Mouse (Mus musculus) liver, embryonic 15.5 days (tissue): ENCODE data around the gene Krtap13. TPM values are rescaled to one million over a fixed set of nuclear protein-coding genes. Genes with fewer than 3 reads are reported as not detected.
"Not testable (repeated sequence)": the region's sequence is repeated elsewhere in the genome, so short reads cannot be mapped to it uniquely, and the experiment has no call there.

Experiments used
- ATAC-seq: fragments of 200-750 bp; cut with Nextera tagmentation; 2 replicates; pipeline ENCODE4 v1.8.0; 2017; ENCODE audit warnings: moderate number of reproducible peaks, mild to moderate bottlenecking, moderate library complexity; ENCODE audit not compliant: insufficient read depth
- H3K27ac ChIP-seq: fragments of 300-500 bp; sonication (generic); replicated peaks from 2 replicates; pipeline ENCODE4 v1.5.1; 2015; ENCODE audit warnings: mild to moderate bottlenecking, inconsistent platforms
- H3K27me3 ChIP-seq: fragments of 300-500 bp; sonication (generic); 2 replicates; pipeline ENCODE4 v1.6.1; 2015; ENCODE audit warnings: mild to moderate bottlenecking, inconsistent platforms
- H3K36me3 ChIP-seq: fragments of 300-500 bp; sonication (generic); replicated peaks from 2 replicates; pipeline ENCODE4 v1.6.1; 2015; ENCODE audit warnings: moderate library complexity, mild to moderate bottlenecking, inconsistent platforms
- H3K4me1 ChIP-seq: fragments of 300-500 bp; sonication (generic); replicated peaks from 2 replicates; pipeline ENCODE4 v1.6.1; 2015; ENCODE audit warnings: inconsistent platforms
- H3K4me2 ChIP-seq: fragments of 300-500 bp; sonication (generic); 2 replicates; pipeline ENCODE4 v1.6.1; 2015; ENCODE audit warnings: moderate library complexity, mild to moderate bottlenecking, inconsistent platforms
- H3K4me3 ChIP-seq: fragments of 300-500 bp; sonication (generic); replicated peaks from 2 replicates; pipeline ENCODE4 v1.5.1; 2015; ENCODE audit warnings: mild to moderate bottlenecking, inconsistent platforms
- H3K9ac ChIP-seq: fragments of 300-500 bp; sonication (generic); 2 replicates; pipeline ENCODE4 v1.6.1; 2015; ENCODE audit warnings: moderate library complexity, mild to moderate bottlenecking, inconsistent platforms
- H3K9me3 ChIP-seq: fragments of 300-500 bp; sonication (generic); replicated peaks from 2 replicates; pipeline ENCODE4 v1.6.1; 2016; ENCODE audit warnings: inconsistent platforms
- WGBS: fragments of 180-500 bp; shearing (Covaris S2); methylation state at CpG from one replicate; pipeline ENCODE4 v1.1.7; 2015; ENCODE audit warnings: mixed read lengths; ENCODE audit not compliant: insufficient replicate concordance; 5-methylcytosine and 5-hydroxymethylcytosine counted together
- polyA plus RNA-seq: library from polyadenylated mRNA; unstranded; fragments of >200 nt; fragmentation: Nextera tagmentation; extraction: Ambion mirVana; gene quantifications from 2 replicates; pipeline ENCODE4 v1.2.1, GENCODE M21; 2015

The Krtap13 gene
- 0.31 TPM in 1 of 2 replicates, not detected in the other for polyA plus RNA-seq

DNA sequence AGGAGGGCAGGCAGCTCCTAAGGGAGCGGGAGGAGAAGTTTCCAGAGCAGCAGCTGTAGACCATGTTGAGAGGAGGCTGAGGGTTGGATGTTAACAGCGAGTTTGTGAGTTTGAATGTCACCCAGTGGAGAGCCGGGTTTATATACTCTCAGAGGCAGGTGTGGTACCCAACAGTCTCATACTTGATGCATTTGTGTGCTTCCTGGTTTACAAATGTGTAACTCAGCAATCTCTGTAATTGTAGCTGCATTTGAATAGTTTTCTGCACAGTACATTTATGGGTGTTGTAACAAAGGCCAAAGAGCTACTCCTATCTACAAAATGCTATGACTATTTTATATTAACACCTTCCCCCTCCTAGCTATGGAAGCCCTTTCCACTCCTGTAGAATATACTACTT, at the start of gene Krtap13:
Gene Krtap13 (minus strand): TSS at position 101 of the 400 bp plus-strand sequence.
- not testable (repeated sequence) for H3K4me1 ChIP-seq, H3K4me2 ChIP-seq, H3K9ac ChIP-seq, H3K9me3 ChIP-seq, H3K27me3 ChIP-seq, ATAC-seq, H3K4me3 ChIP-seq, H3K27ac ChIP-seq, H3K36me3 ChIP-seq
- 62% methylated on average over 3 of the region's 3 CpGs for WGBS

- no peak for ATAC-seq
- WGBS = 55% methylated on average over 2 of the region's 2 CpGs
- no peaks in the 10 kb centered on the region for H3K9me3 ChIP-seq
- no peak overlapping the region for H3K4me3 ChIP-seq
- no peaks in the 10 kb centered on the region for H3K27me3 ChIP-seq
- no peaks in the 10 kb centered on the region for H3K4me1 ChIP-seq
- H3K4me2 ChIP-seq = no peak overlapping the region
- no peak overlapping the region for H3K27ac ChIP-seq
- no peak overlapping the region for H3K9ac ChIP-seq
- no peaks in the 10 kb centered on the region for H3K36me3 ChIP-seq
Measured at GRCm38 (mm10) chr16:88786786-88787185, 35.4 kb upstream of the Krtap13 start.

DNA sequence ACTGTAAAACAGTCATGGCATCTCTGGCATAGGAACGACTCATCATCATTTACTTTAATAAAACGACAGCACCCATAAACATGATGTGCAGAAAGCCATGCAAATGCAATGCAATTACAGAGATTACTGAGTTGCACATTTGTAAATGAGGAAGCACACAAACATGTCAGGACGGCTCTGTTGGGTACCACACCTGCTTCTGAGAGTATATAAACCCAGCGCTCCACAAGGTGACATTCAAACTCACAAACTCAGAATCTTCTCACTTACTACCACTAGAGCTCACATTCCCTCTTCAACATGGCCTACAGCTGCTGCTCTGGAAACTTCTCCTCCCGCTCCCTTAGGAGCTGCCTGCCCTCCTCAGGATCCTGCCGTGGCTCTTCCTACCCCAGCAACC, 26.2 kb upstream of the Krtap13 start, which contains the start of gene Gm5965:
Gene Gm5965 (plus strand): TSS at position 301 of the 400 bp plus-strand sequence.
- Histone ChIP-seq H3K4me3 (no peak within 1 kb of the TSS), H3K36me3 (no peaks in the 10 kb centered on the region), H3K9me3 (no peaks in the 10 kb centered on the region), H3K4me2 (no peak within 1 kb of the TSS), H3K27ac (no peak within 1 kb of the TSS), H3K27me3 (no peaks in the 10 kb centered on the region), H3K4me1 (no peaks in the 10 kb centered on the region), H3K9ac (no peak within 1 kb of the TSS)
- no peak for ATAC-seq
- WGBS = 62% methylated on average over 6 of the region's 6 CpGs

GRCm38 (mm10) chr16:88774106-88774505, 22.7 kb upstream of the Krtap13 start, which contains the start of gene 2310057N15Rik:
TSS of gene 2310057N15Rik (minus strand) at chr16:88774206.
- H3K4me3 ChIP-seq = no peak within 1 kb of the TSS
- WGBS = 47% methylated on average over 2 of the region's 2 CpGs
- no peak within 1 kb of the TSS for H3K27ac ChIP-seq
- no peaks in the 10 kb centered on the region for H3K4me1 ChIP-seq
- no peak within 1 kb of the TSS for H3K9ac ChIP-seq
- ATAC-seq = no peak
- no peak within 1 kb of the TSS for H3K4me2 ChIP-seq
- no peaks in the 10 kb centered on the region for H3K36me3 ChIP-seq
- H3K9me3 ChIP-seq = no peaks in the 10 kb centered on the region
- no peaks in the 10 kb centered on the region for H3K27me3 ChIP-seq

- not testable (repeated sequence) for ATAC-seq, H3K4me1 ChIP-seq, H3K9me3 ChIP-seq, H3K27ac ChIP-seq, H3K36me3 ChIP-seq, H3K4me2 ChIP-seq, H3K27me3 ChIP-seq, H3K9ac ChIP-seq, H3K4me3 ChIP-seq
- WGBS = 68% methylated on average over 3 of the region's 3 CpGs
Measured at GRCm38 (mm10) chr16:88758547-88758946, 7.1 kb upstream of the Krtap13 start, which contains the start of gene 2310034C09Rik. TSS of gene 2310034C09Rik (plus strand) at chr16:88758847.

DNA sequence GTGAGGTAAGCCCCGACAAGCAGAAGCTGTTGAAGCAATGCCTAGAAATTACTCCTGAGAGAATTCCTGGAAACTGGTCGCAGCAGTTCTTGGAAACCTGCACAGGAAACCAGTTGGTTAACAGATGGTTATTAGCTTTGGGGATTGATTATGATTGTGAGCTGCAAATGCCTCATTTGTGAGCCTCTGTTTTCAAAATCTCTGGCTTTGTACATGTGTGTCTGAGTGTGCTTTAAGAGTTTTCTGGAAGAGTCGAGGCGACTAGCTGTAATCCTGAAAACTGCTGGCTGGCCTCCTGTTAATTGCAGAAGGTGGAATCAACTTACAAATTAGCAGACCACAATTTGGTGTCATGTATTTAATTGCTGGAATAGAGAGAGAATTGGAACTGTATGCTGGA, 3.5 kb downstream of the Krtap13 start:
- ATAC-seq = no peak
- no peaks in the 10 kb centered on the region for H3K27me3 ChIP-seq

DNA sequence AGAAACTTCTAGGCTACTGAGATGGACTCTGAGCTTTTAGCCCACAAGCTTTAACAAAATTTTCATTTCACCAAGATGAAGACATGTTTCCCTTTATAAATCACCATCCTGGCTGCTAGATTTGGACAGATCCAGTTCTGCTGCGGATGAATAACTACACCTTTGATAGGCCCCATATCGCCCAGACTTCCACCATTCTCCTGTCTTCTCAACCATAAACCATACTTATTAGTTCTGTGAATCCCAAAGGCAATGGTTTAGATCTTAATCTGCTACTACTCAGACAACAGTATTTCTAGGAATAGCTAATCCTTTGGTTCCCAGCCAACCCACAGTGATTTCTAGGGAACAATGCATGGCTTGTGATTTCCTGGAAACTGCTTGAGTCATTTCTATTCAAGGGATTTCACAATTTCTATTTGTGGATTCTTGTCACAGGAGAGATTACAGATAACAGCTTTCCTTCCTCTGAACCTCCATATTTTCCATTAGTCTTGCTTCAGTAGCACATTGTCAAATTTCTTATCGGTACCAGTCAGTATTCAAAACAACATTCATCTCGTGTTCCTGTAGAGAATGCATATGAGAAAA, 6.6 kb downstream of the Krtap13 start:
- no peaks in the 10 kb centered on the region for H3K4me1 ChIP-seq
- no peak overlapping the region for H3K9ac ChIP-seq
- no peak for ATAC-seq
- H3K4me2 ChIP-seq = no peak overlapping the region
- no peak overlapping the region for H3K27ac ChIP-seq
- H3K36me3 ChIP-seq = no peaks in the 10 kb centered on the region
- no peaks in the 10 kb centered on the region for H3K9me3 ChIP-seq
- H3K4me3 ChIP-seq = no peak overlapping the region
- 51% methylated on average over 4 of the region's 4 CpGs for WGBS
- no peaks in the 10 kb centered on the region for H3K27me3 ChIP-seq

More for the DNA sequence above, 3.5 kb downstream of the Krtap13 start:
- H3K9me3 ChIP-seq = no peaks in the 10 kb centered on the region
- no peaks in the 10 kb centered on the region for H3K36me3 ChIP-seq
- H3K4me1 ChIP-seq = no peaks in the 10 kb centered on the region
- 51% methylated on average over 4 of the region's 4 CpGs for WGBS
- no peak overlapping the region for H3K4me2 ChIP-seq
- H3K4me3 ChIP-seq = no peak overlapping the region
- H3K27ac ChIP-seq = no peak overlapping the region
- no peak overlapping the region for H3K9ac ChIP-seq

DNA sequence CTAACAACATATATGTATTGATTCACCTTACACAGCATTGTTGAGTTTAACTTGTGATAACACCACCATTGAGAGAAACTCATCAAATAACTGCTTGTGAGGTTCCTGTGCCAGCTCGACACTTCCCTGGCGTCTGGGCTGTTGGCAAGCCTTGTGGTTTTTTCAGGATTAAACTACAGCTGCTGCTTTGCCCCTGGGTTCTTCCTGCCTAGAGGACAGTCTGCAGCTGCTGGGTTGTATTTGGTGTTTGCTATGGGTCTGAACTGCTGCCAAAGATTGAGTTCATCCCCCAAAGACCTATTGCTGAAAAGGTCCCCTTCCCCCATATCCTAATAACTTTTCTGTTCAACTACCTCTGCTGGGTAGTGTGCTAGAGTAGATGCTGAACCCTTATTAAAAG, 16.0 kb downstream of the Krtap13 start:
- no peaks in the 10 kb centered on the region for H3K9me3 ChIP-seq
- H3K4me3 ChIP-seq = no peak overlapping the region
- no peaks in the 10 kb centered on the region for H3K4me1 ChIP-seq
- no peaks in the 10 kb centered on the region for H3K36me3 ChIP-seq
- no peak overlapping the region for H3K9ac ChIP-seq
- no peak overlapping the region for H3K4me2 ChIP-seq
- ATAC-seq = no peak
- H3K27ac ChIP-seq = no peak overlapping the region
- no peaks in the 10 kb centered on the region for H3K27me3 ChIP-seq
- 52% methylated on average over 2 of the region's 2 CpGs for WGBS

- no peaks in the 10 kb centered on the region for H3K36me3 ChIP-seq
- no peaks in the 10 kb centered on the region for H3K9me3 ChIP-seq
- 57% methylated on average over 4 of the region's 4 CpGs for WGBS
- ATAC-seq = no peak
- no peak within 1 kb of the TSS for H3K4me2 ChIP-seq
- no peak within 1 kb of the TSS for H3K27ac ChIP-seq
- H3K9ac ChIP-seq = no peak within 1 kb of the TSS
- H3K4me3 ChIP-seq = no peak within 1 kb of the TSS
- H3K4me1 ChIP-seq = no peaks in the 10 kb centered on the region
- H3K27me3 ChIP-seq = no peaks in the 10 kb centered on the region
Measured at GRCm38 (mm10) chr16:88728812-88729275, 22.6 kb downstream of the Krtap13 start, which contains the start of gene Krtap13-1. TSS of gene Krtap13-1 (plus strand) at chr16:88728862.

GRCm38 (mm10) chr16:88720031-88720430, 31.4 kb downstream of the Krtap13 start:
- H3K4me3 ChIP-seq = no peak overlapping the region
- H3K4me1 ChIP-seq = no peaks in the 10 kb centered on the region
- no peaks in the 10 kb centered on the region for H3K36me3 ChIP-seq
- no peak for ATAC-seq
- no peaks in the 10 kb centered on the region for H3K27me3 ChIP-seq
- 40% methylated on average over 1 of the region's 1 CpGs for WGBS
- no peak overlapping the region for H3K4me2 ChIP-seq
- no peak overlapping the region for H3K9ac ChIP-seq
- no peak overlapping the region for H3K27ac ChIP-seq
- H3K9me3 ChIP-seq = no peaks in the 10 kb centered on the region

- no peak overlapping the region for H3K4me2 ChIP-seq
- no peaks in the 10 kb centered on the region for H3K9me3 ChIP-seq
- H3K27me3 ChIP-seq = no peaks in the 10 kb centered on the region
- H3K27ac ChIP-seq = no peak overlapping the region
- no peaks in the 10 kb centered on the region for H3K36me3 ChIP-seq
- no peak for ATAC-seq
- H3K9ac ChIP-seq = no peak overlapping the region
- no peak overlapping the region for H3K4me3 ChIP-seq
- no peaks in the 10 kb centered on the region for H3K4me1 ChIP-seq
Measured at GRCm38 (mm10) chr16:88716549-88716948, 34.9 kb downstream of the Krtap13 start.

- H3K4me2 ChIP-seq = no peak overlapping the region
- H3K27me3 ChIP-seq = no peaks in the 10 kb centered on the region
- no peak for ATAC-seq
- 62% methylated on average over 6 of the region's 6 CpGs for WGBS
- no peak overlapping the region for H3K4me3 ChIP-seq
- H3K4me1 ChIP-seq = no peaks in the 10 kb centered on the region
- no peak overlapping the region for H3K9ac ChIP-seq
- H3K36me3 ChIP-seq = no peaks in the 10 kb centered on the region
- H3K27ac ChIP-seq = no peak overlapping the region
- 0 out of 2 replicates have a peak, but pooled peaks cover 3% of the 10 kb centered on the region for H3K9me3 ChIP-seq
Measured at GRCm38 (mm10) chr16:88711245-88711644, 40.2 kb downstream of the Krtap13 start.
